Mouse (Mus musculus): ENCODE measurements around the gene Krt76.

Gene Krt76

DNA sequence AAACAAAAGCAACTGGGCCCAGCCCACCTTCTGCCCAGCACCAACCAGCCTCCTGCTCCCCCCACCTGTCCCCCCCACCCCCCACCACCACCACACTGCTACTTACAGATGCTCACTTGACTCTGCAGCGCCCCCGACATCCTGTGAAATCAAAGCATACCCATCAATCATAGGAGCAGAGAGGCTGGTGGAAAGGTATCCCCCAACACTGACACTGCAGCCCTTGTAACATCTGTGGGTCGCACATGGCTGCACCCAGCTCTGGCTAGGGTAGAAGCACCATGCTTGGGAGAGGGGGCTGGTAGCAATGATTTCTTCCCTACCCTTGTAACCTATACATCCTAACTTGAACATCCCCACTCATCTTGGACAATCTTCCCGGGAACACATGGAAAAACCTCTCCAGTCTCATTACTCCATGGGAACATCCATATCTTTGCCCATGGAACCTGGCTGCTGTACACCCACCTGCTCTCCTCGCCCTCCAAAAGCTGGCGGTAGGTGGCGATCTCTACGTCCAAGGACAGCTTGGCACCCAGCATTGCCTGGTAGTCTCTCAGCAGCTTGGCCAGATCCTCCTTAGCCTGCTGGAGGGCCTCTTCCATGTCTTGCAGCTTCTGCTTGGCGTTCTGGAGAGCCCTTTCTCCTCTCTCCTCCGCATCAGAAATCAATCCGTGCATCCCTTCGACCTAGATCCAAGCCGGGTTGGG is 32.1 kb downstream of the Krt76 start:
- DNase-seq (ENCODE audit: low spot score), result no peak

DNA sequence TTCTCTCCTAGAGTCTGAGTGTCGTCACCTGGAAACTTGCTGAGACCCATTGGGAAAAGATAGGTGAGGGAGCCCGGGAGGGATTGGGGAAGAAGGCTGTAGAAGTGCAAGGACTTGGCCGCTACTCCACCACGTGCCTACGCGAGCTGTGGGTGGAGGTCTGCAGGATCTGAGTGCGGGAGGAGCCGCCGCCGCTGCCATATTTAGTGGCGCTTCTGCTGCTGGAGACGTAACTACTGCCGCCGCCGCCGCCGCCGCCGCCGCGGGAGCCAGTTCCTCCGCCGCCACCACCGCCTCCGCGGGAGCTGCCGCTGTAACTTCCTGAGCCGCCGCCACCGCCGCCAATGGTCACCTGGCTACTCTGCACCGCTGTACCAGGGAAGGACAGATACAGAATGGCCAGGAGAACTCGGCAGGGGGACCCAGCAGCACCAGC is 33.0 kb downstream of the Krt76 start:
- DNase-seq (ENCODE audit: low spot score), result no peak

DNA sequence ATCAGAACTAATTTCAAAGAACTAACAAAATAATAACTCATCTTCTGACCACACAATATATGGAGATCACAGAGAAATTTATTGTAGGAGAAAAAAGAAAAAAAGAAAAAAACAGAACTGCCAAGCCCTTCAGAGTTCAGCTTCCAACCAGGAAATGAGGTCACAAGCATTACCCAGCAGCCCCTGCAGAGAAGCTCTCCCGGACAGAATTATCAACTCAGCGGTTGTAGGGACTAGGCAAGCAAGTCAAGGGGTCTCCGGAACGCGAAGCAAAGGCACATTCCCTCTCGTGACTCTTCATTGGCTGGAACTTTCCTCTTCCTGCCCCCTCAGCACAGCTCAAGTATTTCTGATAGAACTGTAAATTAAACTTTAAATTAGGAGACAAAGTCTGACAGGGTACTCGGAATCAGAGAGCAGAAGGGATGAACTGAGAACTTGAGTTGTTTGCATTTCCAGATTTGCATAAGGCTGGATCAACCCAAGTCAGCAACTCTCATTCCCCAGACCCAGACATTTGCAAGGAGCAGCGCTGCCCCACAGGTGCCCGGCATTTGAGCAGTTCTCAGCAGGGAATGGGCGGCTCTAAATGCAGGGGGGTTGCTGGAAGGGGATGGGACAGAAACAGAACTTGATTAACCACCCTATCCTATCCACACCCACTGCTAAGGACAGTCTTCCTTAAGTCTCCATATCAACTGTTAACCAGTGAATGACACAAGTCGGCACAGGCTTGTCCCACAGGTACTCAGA is 33.9 kb downstream of the Krt76 start:
- no peak for DNase-seq (ENCODE audit: low spot score)

DNA sequence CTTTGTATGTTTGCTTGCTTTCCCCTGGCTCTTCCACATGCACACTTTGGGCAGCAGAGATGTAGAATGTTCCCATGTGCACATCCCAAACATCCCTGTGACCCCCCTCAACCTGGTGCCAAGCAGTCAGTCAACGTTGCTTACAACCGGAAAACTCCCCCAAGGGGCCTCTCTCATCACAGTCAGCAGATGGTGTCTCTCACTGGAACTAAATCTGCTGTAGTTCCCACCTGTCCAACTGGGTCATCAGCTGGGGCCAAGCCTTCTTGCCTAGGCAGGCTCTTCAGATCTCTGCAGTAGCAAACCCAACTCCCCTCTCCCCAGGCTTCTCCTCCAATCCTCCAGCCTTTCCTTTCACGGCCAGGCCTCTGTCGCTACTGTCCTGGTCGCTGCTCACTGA is 36.0 kb downstream of the Krt76 start:
- DNase-seq (ENCODE audit: low spot score), result no peak

DNA sequence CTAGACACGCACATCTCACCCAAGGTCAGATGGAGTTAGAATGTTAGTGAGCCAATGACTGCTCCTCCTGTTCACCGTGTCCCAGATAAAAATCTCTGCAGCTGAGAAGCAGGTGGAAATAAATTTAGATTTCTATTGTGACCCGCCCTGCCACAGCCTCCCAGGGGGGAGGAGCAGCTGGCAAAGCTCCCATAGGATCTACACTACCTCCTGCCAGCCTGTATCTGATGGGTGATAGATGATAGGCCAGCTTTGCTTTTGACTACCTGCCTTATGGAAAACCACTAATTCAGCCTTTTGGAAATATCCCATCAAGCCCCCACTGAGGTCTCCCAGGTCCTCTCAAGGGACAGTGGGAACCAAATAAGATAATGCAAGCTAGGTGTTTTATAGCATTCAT is 37.0 kb downstream of the Krt76 start:
- DNase-seq (ENCODE audit: low spot score), result no peak

DNA sequence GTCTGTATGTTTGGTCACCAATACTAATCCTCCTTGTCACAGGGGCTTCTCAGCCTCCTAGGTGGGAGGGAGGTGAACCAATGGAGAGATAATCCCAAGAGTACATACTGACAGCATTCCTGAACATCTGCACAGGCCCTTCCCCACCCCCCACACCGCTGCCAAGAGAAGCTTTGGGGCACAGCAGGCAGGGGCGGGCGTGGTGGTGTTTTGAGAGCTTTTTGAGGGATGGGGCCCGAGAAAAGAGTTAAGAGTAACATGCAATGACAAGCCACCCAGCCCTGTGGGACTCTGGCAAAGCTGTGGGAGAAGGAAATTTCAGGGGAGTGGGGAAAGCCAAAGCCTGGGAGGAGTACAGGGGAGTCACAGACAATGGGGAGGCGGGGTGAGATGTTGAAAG is 38.4 kb downstream of the Krt76 start:
- no peak for DNase-seq (ENCODE audit: low spot score)

DNA sequence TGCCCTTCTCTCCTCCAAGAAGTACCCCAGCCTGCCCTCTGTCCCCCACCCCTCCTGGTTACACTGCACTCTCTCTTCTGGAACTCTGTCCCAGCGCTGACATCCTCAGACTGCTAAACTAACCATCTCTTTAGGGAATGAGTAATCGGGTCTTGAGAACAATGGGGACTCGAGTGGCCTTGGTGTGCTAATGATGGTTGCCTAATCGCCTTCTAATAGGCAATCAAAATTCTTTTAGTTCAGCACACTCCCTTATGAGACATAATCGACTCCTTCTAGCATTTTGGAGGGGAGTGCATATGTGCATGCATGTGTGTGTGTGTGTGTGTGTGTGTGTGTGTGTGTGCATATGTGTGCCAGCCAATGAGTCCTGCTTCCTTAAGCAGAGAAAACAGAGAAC is 40.1 kb downstream of the Krt76 start:
- DNase-seq (ENCODE audit: low spot score), result no peak

DNA sequence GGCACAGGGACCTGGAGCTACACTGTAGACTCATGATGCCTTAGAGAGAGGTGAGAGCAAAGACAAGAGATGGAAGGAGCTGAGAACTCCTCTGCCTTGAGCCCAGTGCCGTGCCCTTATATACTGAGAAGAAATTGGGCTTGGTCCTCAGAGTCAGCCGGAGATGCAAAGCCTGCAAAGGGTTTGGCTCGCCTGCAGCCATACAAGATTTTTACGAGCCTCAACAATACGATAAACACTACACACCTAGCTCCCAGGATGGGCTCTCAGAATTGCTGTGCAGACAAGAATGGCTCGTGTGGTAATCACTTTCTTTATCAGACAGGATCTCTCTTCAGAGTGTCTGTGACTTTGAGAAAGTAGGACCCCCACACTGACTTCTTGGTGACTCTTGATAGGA is 42.0 kb downstream of the Krt76 start, which contains the start of gene Krt1:
Gene Krt1, minus strand, starts transcription at position 101 of the 400 bp plus-strand sequence.
- no peak for DNase-seq (ENCODE audit: low spot score)

DNA sequence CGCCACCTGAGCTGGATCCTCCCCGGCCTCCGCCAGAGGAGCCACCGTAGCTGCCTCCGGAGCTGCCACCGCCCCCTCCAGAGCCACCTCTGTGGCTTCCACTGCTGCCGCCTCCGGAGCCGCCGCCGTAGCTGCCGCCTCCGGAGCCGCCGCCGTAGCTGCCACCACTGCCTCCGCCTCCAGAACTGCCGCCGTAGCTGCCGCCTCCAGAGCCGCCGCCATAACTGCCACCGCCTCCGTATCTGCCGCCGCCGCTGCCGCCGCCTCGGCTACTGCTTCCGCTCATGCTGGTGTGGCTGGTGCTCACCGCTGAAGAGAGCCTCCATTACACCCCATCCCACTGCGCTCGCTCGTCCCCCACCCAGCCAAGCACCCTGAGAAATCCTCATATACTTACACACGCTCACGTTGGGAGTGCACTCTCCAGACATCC is 46.7 kb downstream of the Krt76 start:
- no peak for DNase-seq (ENCODE audit: low spot score)

DNA sequence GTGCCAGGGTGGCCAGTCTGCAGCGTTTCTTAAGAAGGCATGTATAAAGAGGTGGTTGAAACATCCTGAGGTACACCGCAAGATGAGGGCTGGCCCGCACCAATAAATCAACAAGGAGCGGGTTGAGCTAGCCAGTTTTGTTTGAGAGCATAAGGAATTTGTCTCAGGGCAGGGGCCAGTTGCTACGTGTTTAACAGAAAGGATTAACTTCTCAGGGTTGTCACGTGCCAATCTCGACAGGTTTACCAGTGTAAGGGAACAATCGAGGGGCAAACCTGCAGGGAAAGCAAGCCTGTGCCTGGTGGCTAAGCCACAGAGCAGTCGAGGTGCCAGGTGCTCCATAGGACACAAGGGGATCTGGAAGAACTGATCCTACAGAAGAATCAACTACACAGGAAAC is 49.5 kb downstream of the Krt76 start:
- DNase-seq (ENCODE audit: low spot score), result no peak

DNA sequence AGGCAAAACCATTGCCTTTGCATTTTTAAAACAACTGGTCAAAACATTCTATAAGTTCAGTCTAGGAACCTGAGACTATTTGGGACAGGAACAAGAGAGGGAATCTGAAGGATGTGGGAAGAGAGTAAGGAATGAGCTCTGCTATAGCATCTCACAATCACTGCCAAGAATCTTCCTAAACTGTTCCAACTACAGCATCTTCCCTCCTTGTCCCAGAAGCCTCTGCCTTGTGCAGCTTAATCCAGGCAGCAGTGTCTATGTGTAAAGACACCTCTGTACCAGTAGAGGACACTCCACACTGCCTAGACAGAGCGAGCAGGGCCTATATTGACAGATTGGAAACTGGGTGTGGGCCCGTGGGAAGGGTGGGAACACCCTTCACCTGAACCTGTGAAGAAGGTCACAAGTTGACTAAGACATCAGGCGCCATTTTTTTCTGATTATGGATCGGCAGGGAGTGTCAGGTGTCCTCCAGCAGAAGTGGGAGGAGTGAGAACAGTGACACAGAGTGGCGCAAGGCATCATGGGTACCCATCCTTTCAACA is 57.9 kb downstream of the Krt76 start:
- DNase-seq (ENCODE audit: low spot score), result no peak
